Mouse (Mus musculus) bone marrow, adult 2 months (tissue): ENCODE data around the gene Tas2r143. TPM values are rescaled to one million over a fixed set of nuclear protein-coding genes. Genes with fewer than 3 reads are reported as not detected.

Experiments
- H3K27ac ChIP-seq: fragments of 200-500 bp; 2 replicates; pipeline ENCODE4 v1.5.1; 2012; ENCODE audit warnings: low read depth, mild to moderate bottlenecking, control low read depth, inconsistent platforms, low read length; ENCODE audit not compliant: control insufficient read depth, poor library complexity, insufficient read depth
- H3K4me1 ChIP-seq: fragments of 200-500 bp; 2 replicates; pipeline ENCODE4 v1.6.1; 2011; ENCODE audit warnings: low read length; ENCODE audit not compliant: control insufficient read depth, insufficient read depth
- H3K4me3 ChIP-seq: fragments of 200-500 bp; replicated peaks from 2 replicates; pipeline ENCODE3; 2011; ENCODE audit warnings: mild to moderate bottlenecking, low read depth, low read length, control low read depth; ENCODE audit not compliant: control insufficient read depth
- CTCF ChIP-seq: fragments of 200-500 bp; IDR thresholded peaks from 2 replicates; pipeline ENCODE4 v1.5.1; 2011; ENCODE audit warnings: low read length, control low read depth; ENCODE audit not compliant: control insufficient read depth, insufficient read depth
- POLR2A ChIP-seq: fragments of 200-500 bp; IDR thresholded peaks from 2 replicates; pipeline ENCODE4 v1.6.1; 2011; ENCODE audit warnings: low read depth, mild to moderate bottlenecking, control low read depth, low read length, borderline replicate concordance; ENCODE audit not compliant: control insufficient read depth
- WGBS: fragments of 180-500 bp; shearing (Covaris S2); methylation state at CpG from one replicate; pipeline ENCODE4 v1.1.7; 2018; 5-methylcytosine and 5-hydroxymethylcytosine counted together
- polyA plus RNA-seq: library from polyadenylated mRNA; stranded (reverse); fragments of >200 nt; gene quantifications from 2 replicates; pipeline ENCODE4 v1.2.4, GENCODE M21; 2011; ENCODE audit warnings: low replicate concordance; ENCODE audit not compliant: missing spikeins, insufficient read depth, insufficient read length

The Tas2r143 gene
- polyA plus RNA-seq, 1 experiment: not detected

GRCm38 (mm10) chr6:42362074-42362473 lies 38.0 kb upstream of the Tas2r143 start:
- TF ChIP-seq CTCF (no peak), POLR2A (no peak)
- Histone ChIP-seq H3K4me1 (no peaks in the 10 kb centered on the region), H3K4me3 (no peak overlapping the region), H3K27ac (no peak overlapping the region)
- WGBS: 56% methylated on average over 1 of the region's 1 CpGs

GRCm38 (mm10) chr6:42362497-42362896 lies 37.5 kb upstream of the Tas2r143 start:
- Histone ChIP-seq H3K27ac (no peak overlapping the region), H3K4me3 (no peak overlapping the region), H3K4me1 (no peaks in the 10 kb centered on the region)
- 64% methylated on average over 1 of the region's 1 CpGs for WGBS
- TF ChIP-seq CTCF (no peak), POLR2A (no peak)

GRCm38 (mm10) chr6:42362974-42363373 lies 37.1 kb upstream of the Tas2r143 start:
- H3K4me3 ChIP-seq: no peak overlapping the region
- H3K4me1 ChIP-seq: no peaks in the 10 kb centered on the region
- no peak overlapping the region for H3K27ac ChIP-seq
- no peak for TF ChIP-seq POLR2A
- TF ChIP-seq CTCF: no peak
- 34% methylated on average over 3 of the region's 3 CpGs for WGBS

GRCm38 (mm10) chr6:42364066-42364465 lies 36.0 kb upstream of the Tas2r143 start:
- 73% methylated on average over 4 of the region's 4 CpGs for WGBS
- no peak overlapping the region for H3K27ac ChIP-seq

GRCm38 (mm10) chr6:42364607-42365006 lies 35.4 kb upstream of the Tas2r143 start:
- H3K27ac ChIP-seq: no peak overlapping the region
- WGBS: 91% methylated on average over 15 of the region's 15 CpGs
- TF ChIP-seq CTCF (no peak), POLR2A (no peak)
- no peak overlapping the region for H3K4me3 ChIP-seq
- no peaks in the 10 kb centered on the region for H3K4me1 ChIP-seq

More at GRCm38 (mm10) chr6:42364066-42364465, 36.0 kb upstream of the Tas2r143 start:
- no peak overlapping the region for H3K4me3 ChIP-seq
- TF ChIP-seq POLR2A (no peak), CTCF (no peak)
- H3K4me1 ChIP-seq: no peaks in the 10 kb centered on the region

- no peak overlapping the region for H3K27ac ChIP-seq
- H3K4me1 ChIP-seq: no peaks in the 10 kb centered on the region
- TF ChIP-seq POLR2A (no peak), CTCF (no peak)
- WGBS: 82% methylated on average over 6 of the region's 6 CpGs
- no peak overlapping the region for H3K4me3 ChIP-seq
Measured at GRCm38 (mm10) chr6:42365215-42365614, 34.8 kb upstream of the Tas2r143 start.

- 72% methylated on average over 3 of the region's 3 CpGs for WGBS
- no peak overlapping the region for H3K4me3 ChIP-seq
- TF ChIP-seq POLR2A (no peak), CTCF (no peak)
- no peaks in the 10 kb centered on the region; the same call in 1 of the 2 replicates for H3K4me1 ChIP-seq
- no peak overlapping the region for H3K27ac ChIP-seq
Measured at GRCm38 (mm10) chr6:42369870-42370269, 30.2 kb upstream of the Tas2r143 start.

GRCm38 (mm10) chr6:42370630-42371363 lies 29.2 kb upstream of the Tas2r143 start:
- 72% methylated on average over 4 of the region's 4 CpGs for WGBS

GRCm38 (mm10) chr6:42372001-42372400 lies 28.0 kb upstream of the Tas2r143 start:
- TF ChIP-seq CTCF (no peak), POLR2A (no peak)
- Histone ChIP-seq H3K4me3 (no peak overlapping the region), H3K4me1 (no peaks in the 10 kb centered on the region; the same call in 1 of the 2 replicates), H3K27ac (no peak overlapping the region)
- 53% methylated on average over 3 of the region's 3 CpGs for WGBS

More at GRCm38 (mm10) chr6:42370630-42371363, 29.2 kb upstream of the Tas2r143 start:
- Histone ChIP-seq H3K27ac (no peak overlapping the region), H3K4me1 (no peaks in the 10 kb centered on the region; the same call in 1 of the 2 replicates), H3K4me3 (no peak overlapping the region)
- TF ChIP-seq CTCF (no peak), POLR2A (no peak)
